Mouse (Mus musculus) hindbrain, embryonic 12.5 days (tissue): Measurements from ENCODE around the gene Gm21541. TPM values are rescaled to one million over a fixed set of nuclear protein-coding genes. Genes with fewer than 3 reads are reported as not detected.
"Not testable (repeated sequence)": the region's sequence is repeated elsewhere in the genome, so short reads cannot be mapped to it uniquely, and the experiment has no call there.

ENCODE experiments used
- ATAC-seq: fragments of 200-750 bp; cut with Nextera tagmentation; 2 replicates; pipeline ENCODE4 v1.8.0; 2017; ENCODE audit warnings: moderate TSS enrichment; ENCODE audit not compliant: low FRiP score
- H3K27ac ChIP-seq: fragments of 300-500 bp; sonication (generic); 2 replicates; pipeline ENCODE4 v1.5.1; 2016; ENCODE audit warnings: mild to moderate bottlenecking
- H3K27me3 ChIP-seq: fragments of 300-500 bp; sonication (generic); 2 replicates; pipeline ENCODE4 v1.6.1; 2016; ENCODE audit warnings: mild to moderate bottlenecking
- H3K36me3 ChIP-seq: fragments of 300-500 bp; sonication (generic); 2 replicates; pipeline ENCODE4 v1.6.1; 2016; ENCODE audit warnings: mild to moderate bottlenecking
- H3K4me1 ChIP-seq: fragments of 300-500 bp; sonication (generic); 2 replicates; pipeline ENCODE4 v1.6.1; 2016
- H3K4me2 ChIP-seq: fragments of 300-500 bp; sonication (generic); replicated peaks from 2 replicates; pipeline ENCODE4 v1.6.1; 2016; ENCODE audit warnings: mild to moderate bottlenecking
- H3K4me3 ChIP-seq: fragments of 300-500 bp; sonication (generic); 2 replicates; pipeline ENCODE4 v1.5.1; 2016; ENCODE audit warnings: mild to moderate bottlenecking
- H3K9ac ChIP-seq: fragments of 300-500 bp; sonication (generic); 2 replicates; pipeline ENCODE4 v1.6.1; 2016; ENCODE audit warnings: mild to moderate bottlenecking, moderate library complexity
- H3K9me3 ChIP-seq: fragments of 300-500 bp; sonication (generic); replicated peaks from 2 replicates; pipeline ENCODE4 v1.6.1; 2016; ENCODE audit warnings: mild to moderate bottlenecking
- WGBS: fragments of 180-500 bp; shearing (Covaris S2); methylation state at CpG from one replicate; pipeline ENCODE4 v1.1.7; 2016; 5-methylcytosine and 5-hydroxymethylcytosine counted together
- polyA plus RNA-seq: library from polyadenylated mRNA; unstranded; fragments of >200 nt; fragmentation: Nextera tagmentation; extraction: Ambion mirVana; gene quantifications from 2 replicates; pipeline ENCODE4 v1.2.1, GENCODE M21; 2016

The Gm21541 gene
- polyA plus RNA-seq = not detected in 2 replicates

DNA sequence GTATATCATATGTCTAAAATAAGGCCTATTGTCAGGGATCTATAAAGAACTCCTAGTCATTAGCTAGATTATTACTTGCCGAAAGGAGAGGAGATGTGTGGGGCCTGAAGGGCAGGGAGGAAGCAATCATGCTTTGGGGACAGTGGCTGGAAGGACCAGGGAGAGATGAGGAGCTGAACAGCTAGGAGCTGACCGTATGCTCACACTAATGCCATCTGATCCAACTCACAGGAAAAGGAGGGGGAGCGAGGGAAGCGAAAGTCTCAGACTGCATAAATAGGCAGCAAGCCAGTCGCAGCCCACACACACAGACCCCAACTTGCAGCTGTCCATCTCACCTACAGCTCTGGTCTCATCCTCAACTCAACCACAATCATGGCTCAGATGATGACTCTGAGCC lies at the start of gene Gm21541:
TSS of gene Gm21541 (plus strand) at position 301 of the 400 bp plus-strand sequence.
- H3K4me3 ChIP-seq, H3K4me2 ChIP-seq, H3K27ac ChIP-seq, H3K4me1 ChIP-seq, H3K27me3 ChIP-seq, H3K36me3 ChIP-seq, H3K9ac ChIP-seq, ATAC-seq, H3K9me3 ChIP-seq: not testable (repeated sequence)
- WGBS = no CpG with 5 or more reads among the region's 5 CpGs

- H3K4me3 ChIP-seq, H3K9me3 ChIP-seq, ATAC-seq, H3K27ac ChIP-seq, H3K4me1 ChIP-seq, H3K4me2 ChIP-seq, H3K27me3 ChIP-seq, H3K36me3 ChIP-seq, H3K9ac ChIP-seq: not testable (repeated sequence)
- WGBS = no CpG with 5 or more reads among the region's 8 CpGs
These were observed 37.9 kb downstream of the Gm21541 start, which contains the start of gene Gm20878 for GRCm38 (mm10) chr4:41941272-41941671. TSS of gene Gm20878 (plus strand) at chr4:41941572.

Other genes starting within 250 kb of the Gm21541 start
- gene Cntfr, start 206.5 kb upstream of the Gm21541 start, polyA plus RNA-seq = 28.8 and 35.9 TPM in 2 replicates
- 125 and 141 TPM in 2 replicates for gene Il11ra1, start 203.6 kb upstream of the Gm21541 start, polyA plus RNA-seq
- gene Rpp25l, start 190.1 kb upstream of the Gm21541 start, polyA plus RNA-seq = 55.6 and 66.5 TPM in 2 replicates
- 191 and 199 TPM in 2 replicates for gene Dctn3, start 180.4 kb upstream of the Gm21541 start, polyA plus RNA-seq
- gene Arid3c, start 172.5 kb upstream of the Gm21541 start, polyA plus RNA-seq = 1.1 TPM in 2 replicates
- gene Galt, start 148.4 kb upstream of the Gm21541 start, polyA plus RNA-seq = 31.0 and 33.4 TPM in 2 replicates
- gene Sigmar1, start 147.5 kb upstream of the Gm21541 start, polyA plus RNA-seq = 54.2 and 58.9 TPM in 2 replicates
- gene Ccl27a, start 129.4 kb upstream of the Gm21541 start, polyA plus RNA-seq = 133 and 134 TPM in 2 replicates
- 5.6 and 5.9 TPM in 2 replicates for gene Gm20878, start 38.0 kb downstream of the Gm21541 start, polyA plus RNA-seq
- 0.06 and 0.26 TPM in 2 replicates for gene Fam205a4, start 62.4 kb downstream of the Gm21541 start, polyA plus RNA-seq
- 0.14 and 0.57 TPM in 2 replicates for gene Gm21093, start 131.1 kb downstream of the Gm21541 start, polyA plus RNA-seq
- gene Gm3893, start 187.6 kb downstream of the Gm21541 start, polyA plus RNA-seq = not detected in 2 replicates
- gene Gm13304, start 211.2 kb downstream of the Gm21541 start, polyA plus RNA-seq = 1.3 TPM in 1 of 2 replicates, not detected in the other
- gene Gm13306, start 249.8 kb downstream of the Gm21541 start, polyA plus RNA-seq = not detected in 2 replicates